Mouse (Mus musculus) hindbrain, embryonic 16.5 days (tissue): Measurements from ENCODE around the gene Ssh1. TPM values are rescaled to one million over a fixed set of nuclear protein-coding genes. Genes with fewer than 3 reads are reported as not detected.

Experiments
- polyA plus RNA-seq: library from polyadenylated mRNA; unstranded; fragments of >200 nt; fragmentation: Nextera tagmentation; extraction: Ambion mirVana; gene quantifications from 2 replicates; pipeline ENCODE4 v1.2.1, GENCODE M21; 2015

Gene Ssh1
- polyA plus RNA-seq, 1 experiment from 2014 or later: 9.6 TPM

Other genes starting within 250 kb of the Ssh1 start
- 37.7 and 39.0 TPM in 2 replicates for gene Sart3, start 221.4 kb downstream of the Ssh1 start, polyA plus RNA-seq
- gene Iscu, start 221.1 kb downstream of the Ssh1 start, polyA plus RNA-seq: 86.8 and 94.0 TPM in 2 replicates
- gene Tmem119, start 193.4 kb downstream of the Ssh1 start, polyA plus RNA-seq: 7.9 and 10.4 TPM in 2 replicates
- 1.9 and 2.5 TPM in 2 replicates for gene Selplg, start 161.2 kb downstream of the Ssh1 start, polyA plus RNA-seq
- 176 and 191 TPM in 2 replicates for gene Coro1c, start 85.1 kb downstream of the Ssh1 start, polyA plus RNA-seq
- gene Dao, start 9.8 kb upstream of the Ssh1 start, polyA plus RNA-seq: not detected in 2 replicates
- 18.6 and 20.7 TPM in 2 replicates for gene Usp30, start 71.6 kb upstream of the Ssh1 start, polyA plus RNA-seq
- gene Svop, start 97.7 kb upstream of the Ssh1 start, polyA plus RNA-seq: 97.2 and 98.7 TPM in 2 replicates
- 4.9 and 6.4 TPM in 2 replicates for gene Alkbh2, start 134.3 kb upstream of the Ssh1 start, polyA plus RNA-seq
- gene Ung, start 136.5 kb upstream of the Ssh1 start, polyA plus RNA-seq: 12.1 and 14.4 TPM in 2 replicates
- gene Acacb, start 152.6 kb upstream of the Ssh1 start, polyA plus RNA-seq: 5.4 and 5.5 TPM in 2 replicates